Mouse (Mus musculus) intestine, embryonic 16.5 days (tissue): ENCODE measurements around the gene Ccdc103. TPM values are rescaled to one million over a fixed set of nuclear protein-coding genes. Genes with fewer than 3 reads are reported as not detected.

Source experiments
- ATAC-seq: fragments of 200-750 bp; cut with Nextera tagmentation; 2 replicates; pipeline ENCODE4 v1.8.0; 2017; ENCODE audit warnings: moderate TSS enrichment, moderate library complexity
- H3K27ac ChIP-seq: fragments of 300-500 bp; sonication (generic); 2 replicates; pipeline ENCODE4 v1.5.1; 2014; ENCODE audit warnings: mild to moderate bottlenecking, low read length
- H3K27me3 ChIP-seq: fragments of 300-500 bp; sonication (generic); replicated peaks from 2 replicates; pipeline ENCODE4 v1.6.1; 2014; ENCODE audit warnings: low read length, control low read depth, mixed read lengths; ENCODE audit not compliant: control insufficient read depth, insufficient read depth
- H3K36me3 ChIP-seq: fragments of 300-500 bp; sonication (generic); 2 replicates; pipeline ENCODE4 v1.6.1; 2014; ENCODE audit warnings: low read length, control low read depth; ENCODE audit not compliant: control insufficient read depth, insufficient read depth
- H3K4me1 ChIP-seq: fragments of 300-500 bp; sonication (generic); 2 replicates; pipeline ENCODE4 v1.6.1; 2014; ENCODE audit warnings: low read length, control low read depth, mixed read lengths; ENCODE audit not compliant: control insufficient read depth, insufficient read depth
- H3K4me2 ChIP-seq: fragments of 300-500 bp; sonication (generic); 2 replicates; pipeline ENCODE4 v1.6.1; 2014; ENCODE audit warnings: low read depth, low read length, control low read depth
- H3K4me3 ChIP-seq: fragments of 300-500 bp; sonication (generic); 2 replicates; pipeline ENCODE4 v1.5.1; 2014; ENCODE audit warnings: mild to moderate bottlenecking, low read length
- H3K9ac ChIP-seq: fragments of 300-500 bp; sonication (generic); 2 replicates; pipeline ENCODE4 v1.6.1; 2014; ENCODE audit warnings: low read depth, low read length
- H3K9me3 ChIP-seq: fragments of 300-500 bp; sonication (generic); 2 replicates; pipeline ENCODE4 v1.6.1; 2016; ENCODE audit warnings: low read length, control low read depth; ENCODE audit not compliant: control insufficient read depth
- WGBS: fragments of 180-500 bp; shearing (Covaris S2); extraction: QIAGEN DNeasy Blood & Tissue Kit; methylation state at CpG from one replicate; pipeline ENCODE4 v1.1.7; 2014; 5-methylcytosine and 5-hydroxymethylcytosine counted together
- polyA plus RNA-seq: library from polyadenylated mRNA; unstranded; fragments of >200 nt; fragmentation: Nextera tagmentation; extraction: Ambion mirVana; gene quantifications from 2 replicates; pipeline ENCODE4 v1.2.1, GENCODE M21; 2015

Ccdc103 gene
- polyA plus RNA-seq: 0.26 and 0.91 TPM in 2 replicates

DNA sequence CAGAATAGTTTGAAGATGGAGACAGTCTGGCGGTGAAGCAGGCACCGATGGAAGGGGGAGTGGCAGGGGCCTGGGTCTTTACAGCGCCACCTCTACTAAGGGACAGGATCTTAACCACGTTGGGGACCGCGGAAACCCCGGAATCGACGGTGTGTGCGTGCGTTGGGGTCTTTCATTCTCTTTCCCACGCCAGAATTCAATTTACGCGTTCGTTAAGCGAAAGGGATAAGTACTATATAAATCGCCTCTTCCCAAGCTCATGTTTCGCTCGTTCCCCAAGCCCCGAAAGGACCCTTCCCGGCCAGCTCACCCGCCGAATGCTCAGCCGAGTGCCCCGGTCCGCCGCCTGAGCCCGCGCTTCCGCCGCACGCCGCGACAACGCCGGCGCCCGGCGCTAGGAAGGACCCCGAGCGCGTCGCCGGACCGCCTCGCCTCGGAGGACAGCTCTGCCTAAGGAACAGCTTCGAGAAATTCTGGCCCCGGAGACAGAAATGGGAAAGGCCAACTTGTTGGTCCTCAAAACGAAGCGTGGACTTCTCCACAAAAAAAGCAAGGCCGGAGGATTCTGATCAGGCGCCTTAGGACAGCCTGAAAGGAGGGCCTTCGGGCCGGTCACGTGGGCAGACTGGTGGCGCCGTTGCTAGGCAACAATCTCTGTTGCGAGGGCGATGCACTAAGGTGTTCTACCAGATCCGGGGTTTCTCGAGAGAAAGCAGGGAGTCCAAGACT, at the start of gene Ccdc103, which contains the start of gene Eftud2:
Gene Ccdc103 (plus strand): TSS at position 620 of the 729 bp plus-strand sequence.
Gene Eftud2 (minus strand): TSS at position 401 of the 729 bp plus-strand sequence.
- no peaks in the 10 kb centered on the region for H3K9me3 ChIP-seq
- peak within 1 kb of the TSS; percentile 87 for H3K4me3 ChIP-seq
- peak within 1 kb of the TSS; percentile 85 for H3K4me2 ChIP-seq
- ATAC-seq: peak; percentile 93
- WGBS: under 1% methylated on average over 62 of the region's 62 CpGs
- peaks cover 14% of the 10 kb centered on the region for H3K4me1 ChIP-seq
- H3K27ac ChIP-seq: peak within 1 kb of the TSS; percentile 67
- peak within 1 kb of the TSS; percentile 86 for H3K9ac ChIP-seq
- no peaks in the 10 kb centered on the region; the same call in 1 of the 2 replicates for H3K27me3 ChIP-seq
- H3K36me3 ChIP-seq: no peaks in the 10 kb centered on the region

DNA sequence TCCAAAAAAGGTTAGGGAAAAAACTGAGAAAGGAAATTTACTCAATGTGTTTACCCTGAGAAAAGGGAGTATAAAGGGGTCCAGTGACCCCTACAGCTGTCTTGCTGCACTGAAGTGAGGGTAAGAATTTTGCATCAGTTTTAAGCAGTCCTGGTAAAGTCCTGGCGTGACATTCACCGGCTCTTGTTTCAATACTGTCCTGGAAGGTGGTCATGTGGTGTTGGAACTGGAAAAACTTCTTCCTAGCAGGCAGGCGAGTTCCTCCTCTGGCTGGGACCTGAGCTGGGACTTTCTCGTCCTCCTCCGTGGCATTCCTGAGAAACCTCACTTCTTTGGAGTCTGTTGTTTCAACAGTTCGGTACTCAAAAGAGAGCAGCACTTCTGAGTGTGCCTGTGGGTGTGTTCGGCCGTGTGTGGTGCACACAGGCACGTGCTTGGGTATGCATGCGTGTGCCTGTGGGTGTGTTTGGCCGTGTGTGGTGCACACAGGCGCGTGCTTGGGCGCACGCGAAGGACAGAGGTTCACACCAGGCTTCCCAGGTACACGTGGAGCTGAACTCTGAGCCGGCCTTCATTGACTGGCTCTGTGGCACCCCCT, 48.2 kb upstream of the Ccdc103 start:
- no peak for ATAC-seq
- Histone ChIP-seq H3K9ac (no peak overlapping the region), H3K4me3 (no peak overlapping the region), H3K9me3 (no peaks in the 10 kb centered on the region), H3K4me1 (no peaks in the 10 kb centered on the region), H3K27ac (no peak overlapping the region), H3K4me2 (no peak overlapping the region), H3K36me3 (no peaks in the 10 kb centered on the region), H3K27me3 (no peaks in the 10 kb centered on the region)
- 56% methylated on average over 18 of the region's 18 CpGs for WGBS

DNA sequence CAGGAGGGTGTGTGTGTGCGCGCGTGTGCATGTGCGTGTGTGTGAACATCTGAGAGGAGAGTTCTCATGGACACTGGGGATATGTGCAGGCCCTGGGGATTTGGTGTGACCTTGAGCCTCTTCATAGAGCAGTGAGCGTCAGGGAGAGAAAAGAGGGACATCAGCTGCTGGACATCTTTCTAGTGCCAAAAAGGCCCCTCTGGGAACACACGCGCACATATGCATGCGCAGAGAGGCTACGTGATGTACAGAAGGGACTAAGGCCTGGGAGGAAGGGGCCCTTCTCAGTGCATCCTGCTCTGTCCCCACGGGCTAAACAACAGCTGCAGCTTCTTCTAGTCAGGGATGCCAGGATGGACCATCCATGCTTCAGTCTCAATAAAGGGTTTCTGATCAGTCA, 46.8 kb upstream of the Ccdc103 start:
- ATAC-seq: no peak
- WGBS: 81% methylated on average over 10 of the region's 10 CpGs

DNA sequence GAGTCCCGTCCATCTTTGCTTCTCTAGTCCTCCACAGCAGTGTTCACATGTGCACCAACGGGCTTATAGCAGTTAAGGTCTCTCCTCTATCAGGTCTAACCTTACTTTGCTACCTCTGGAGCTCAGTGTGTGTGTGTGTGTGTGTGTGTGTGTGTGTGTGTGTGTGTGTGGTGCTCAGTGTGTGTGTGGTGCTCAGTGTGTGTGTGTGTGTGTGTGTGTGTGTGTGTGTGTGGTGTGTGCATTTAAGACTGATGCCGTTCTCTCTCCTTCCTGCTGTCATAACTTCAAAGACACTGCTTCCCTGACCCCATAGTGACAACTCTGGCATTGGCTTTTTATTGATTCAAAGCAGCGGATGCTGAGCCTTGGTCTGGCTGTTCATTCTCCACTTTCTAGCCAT, 45.5 kb upstream of the Ccdc103 start, which contains the start of gene Higd1b:
Gene Higd1b (plus strand): TSS at position 301 of the 400 bp plus-strand sequence.
- Histone ChIP-seq H3K4me1 (no peaks in the 10 kb centered on the region), H3K9me3 (no peaks in the 10 kb centered on the region), H3K4me2 (no peak within 1 kb of the TSS), H3K36me3 (0 out of 2 replicates have a peak, but pooled peaks cover 11% of the 10 kb centered on the region), H3K9ac (no peak within 1 kb of the TSS), H3K27me3 (no peaks in the 10 kb centered on the region), H3K4me3 (no peak within 1 kb of the TSS), H3K27ac (no peak within 1 kb of the TSS)
- WGBS: 77% methylated on average over 4 of the region's 4 CpGs
- no peak for ATAC-seq

More for the DNA sequence above, 46.8 kb upstream of the Ccdc103 start:
- no peaks in the 10 kb centered on the region for H3K9me3 ChIP-seq
- no peak overlapping the region for H3K4me2 ChIP-seq
- no peak overlapping the region for H3K9ac ChIP-seq
- no peak overlapping the region for H3K4me3 ChIP-seq
- no peak overlapping the region for H3K27ac ChIP-seq
- no peaks in the 10 kb centered on the region for H3K4me1 ChIP-seq
- H3K27me3 ChIP-seq: no peaks in the 10 kb centered on the region
- H3K36me3 ChIP-seq: 0 out of 2 replicates have a peak, but pooled peaks cover 7% of the 10 kb centered on the region

DNA sequence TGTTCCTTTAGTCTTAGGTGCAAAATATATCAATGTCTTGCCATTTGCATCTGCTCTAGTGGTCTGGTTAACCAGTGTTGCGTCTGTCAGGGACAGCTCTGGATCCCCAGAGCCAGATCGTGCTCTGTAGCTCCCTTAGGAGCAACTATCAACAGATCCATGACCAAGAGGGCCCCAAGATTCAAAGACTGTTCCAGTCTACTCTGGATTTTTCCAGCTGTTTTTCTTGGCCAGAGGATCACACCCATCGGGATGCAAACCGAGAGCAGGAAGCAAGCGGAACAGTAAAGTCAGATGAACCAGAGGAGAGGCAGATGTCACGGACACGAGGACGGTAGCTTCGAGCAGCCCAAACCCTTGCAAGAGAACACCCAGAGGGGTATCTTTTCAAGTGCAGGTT, 44.9 kb upstream of the Ccdc103 start:
- 82% methylated on average over 9 of the region's 9 CpGs for WGBS

DNA sequence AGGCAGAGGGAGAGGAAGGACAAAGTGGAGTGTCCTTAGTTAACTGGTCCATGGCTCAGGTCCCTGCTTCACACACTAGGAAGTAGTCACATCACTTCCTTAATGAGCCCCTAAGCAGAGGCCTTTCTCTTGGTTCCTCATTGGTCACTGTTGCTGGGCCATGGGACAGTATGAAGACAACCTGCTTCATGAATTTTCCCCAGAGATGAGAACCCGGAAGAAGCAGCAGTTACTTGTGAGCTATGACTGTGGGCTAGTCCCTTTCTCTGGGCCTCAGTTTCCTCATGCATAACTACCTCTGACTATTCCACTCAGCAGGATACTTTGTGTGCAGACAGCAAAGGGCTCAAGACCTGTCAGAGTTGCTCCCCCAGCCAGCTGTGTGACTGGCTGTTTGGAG, 43.6 kb upstream of the Ccdc103 start:
- H3K36me3 ChIP-seq: 0 out of 2 replicates have a peak, but pooled peaks cover 12% of the 10 kb centered on the region
- no peaks in the 10 kb centered on the region for H3K27me3 ChIP-seq
- no peak for ATAC-seq
- H3K9me3 ChIP-seq: no peaks in the 10 kb centered on the region
- H3K9ac ChIP-seq: no peak overlapping the region
- whole genome bisulfite sequencing: 97% methylated on average over 1 of the region's 1 CpGs
- H3K4me3 ChIP-seq: no peak overlapping the region
- no peak overlapping the region for H3K27ac ChIP-seq
- no peaks in the 10 kb centered on the region for H3K4me1 ChIP-seq
- H3K4me2 ChIP-seq: no peak overlapping the region

More for the DNA sequence above, 44.9 kb upstream of the Ccdc103 start:
- H3K27me3 ChIP-seq: no peaks in the 10 kb centered on the region
- no peak for ATAC-seq
- H3K4me2 ChIP-seq: no peak overlapping the region
- no peaks in the 10 kb centered on the region for H3K9me3 ChIP-seq
- 0 out of 2 replicates have a peak, but pooled peaks cover 11% of the 10 kb centered on the region for H3K36me3 ChIP-seq
- H3K4me1 ChIP-seq: no peaks in the 10 kb centered on the region
- H3K27ac ChIP-seq: no peak overlapping the region
- no peak overlapping the region for H3K9ac ChIP-seq
- H3K4me3 ChIP-seq: no peak overlapping the region

DNA sequence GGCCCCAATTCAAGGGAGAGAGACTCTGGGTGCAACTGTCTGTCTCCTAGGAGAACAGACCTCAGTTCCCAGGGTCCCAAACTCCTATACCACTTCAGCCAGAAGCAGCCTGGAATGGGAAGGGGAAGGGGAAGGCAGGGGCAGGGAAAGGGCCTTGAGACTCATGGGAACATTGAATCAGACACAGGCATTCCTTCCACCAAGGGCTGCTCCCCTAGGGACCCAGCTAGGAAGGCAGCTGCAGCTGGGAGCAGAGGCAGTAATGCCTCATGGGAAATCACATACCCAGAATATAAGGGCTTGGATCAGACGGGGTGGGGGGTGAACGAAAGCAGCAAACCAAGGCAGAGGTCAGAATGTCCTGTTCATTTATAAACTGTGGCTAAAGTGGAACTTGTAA, 42.9 kb upstream of the Ccdc103 start:
- H3K9ac ChIP-seq: no peak overlapping the region
- H3K36me3 ChIP-seq: peaks cover 17% of the 10 kb centered on the region; the same call in 1 of the 2 replicates
- no peaks in the 10 kb centered on the region for H3K4me1 ChIP-seq
- H3K9me3 ChIP-seq: no peaks in the 10 kb centered on the region
- H3K27ac ChIP-seq: no peak overlapping the region
- no peak overlapping the region for H3K4me2 ChIP-seq
- 82% methylated on average over 2 of the region's 2 CpGs for WGBS
- H3K27me3 ChIP-seq: no peaks in the 10 kb centered on the region
- H3K4me3 ChIP-seq: no peak overlapping the region
- no peak for ATAC-seq

DNA sequence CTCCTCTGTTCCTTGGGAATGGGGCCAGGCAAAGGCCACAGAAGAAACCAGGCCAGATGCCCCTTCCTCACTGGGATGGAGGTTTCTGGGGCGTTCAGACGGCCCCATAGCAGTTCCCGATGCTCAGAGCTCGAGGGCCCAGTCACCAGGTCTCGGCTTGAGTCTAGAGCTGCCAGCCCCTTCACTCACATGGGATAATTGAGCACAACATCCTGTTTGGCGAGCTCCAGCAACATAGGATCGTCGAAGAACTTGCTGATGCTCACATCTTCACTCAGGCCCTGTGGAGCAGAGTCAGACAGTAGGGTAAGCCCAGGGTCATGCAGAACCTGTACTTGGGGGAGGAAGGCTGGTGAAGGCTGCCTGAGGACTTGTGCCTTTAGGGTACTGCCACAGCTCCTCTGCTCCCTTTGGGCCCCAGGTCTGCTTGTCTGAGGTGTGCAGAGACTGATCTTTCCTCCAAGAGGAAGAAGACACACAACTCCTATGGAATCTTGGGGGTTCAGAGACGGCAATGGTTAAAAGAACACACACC, 42.3 kb upstream of the Ccdc103 start:
- Histone ChIP-seq H3K4me1 (no peaks in the 10 kb centered on the region), H3K4me2 (no peak overlapping the region), H3K27me3 (no peaks in the 10 kb centered on the region), H3K4me3 (no peak overlapping the region), H3K9ac (no peak overlapping the region), H3K36me3 (peaks cover 17% of the 10 kb centered on the region; the same call in 1 of the 2 replicates), H3K9me3 (no peaks in the 10 kb centered on the region), H3K27ac (no peak overlapping the region)
- no peak for ATAC-seq
- 84% methylated on average over 9 of the region's 9 CpGs for WGBS

DNA sequence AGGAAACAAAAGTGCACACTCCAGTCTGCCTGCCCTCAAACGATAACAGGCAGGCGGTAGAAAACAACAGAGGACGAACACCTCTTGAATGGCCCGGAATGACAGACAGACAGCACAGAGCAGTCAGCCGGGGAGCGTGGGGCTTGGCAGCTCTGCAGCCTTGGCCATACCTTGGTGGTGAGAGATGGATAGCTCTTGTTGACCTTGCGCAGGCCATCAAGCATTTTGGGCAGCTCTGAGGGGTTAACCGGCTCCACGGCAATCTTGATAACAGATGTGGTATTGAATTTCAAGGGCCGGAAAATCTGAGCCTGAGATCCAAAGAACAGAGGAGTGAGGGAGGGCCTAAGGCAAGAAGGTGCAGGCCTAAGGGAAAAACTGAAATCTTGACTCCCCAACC, 35.1 kb upstream of the Ccdc103 start:
- Histone ChIP-seq H3K4me2 (no peak overlapping the region), H3K27ac (no peak overlapping the region), H3K36me3 (peaks cover 31% of the 10 kb centered on the region), H3K9ac (no peak overlapping the region), H3K4me3 (no peak overlapping the region), H3K27me3 (no peaks in the 10 kb centered on the region), H3K4me1 (no peaks in the 10 kb centered on the region), H3K9me3 (no peaks in the 10 kb centered on the region)
- no peak for ATAC-seq
- 85% methylated on average over 10 of the region's 10 CpGs for WGBS
